Mouse (Mus musculus) urinary bladder, postnatal 25 days (tissue): Measurements from ENCODE around the gene Serpinf2.

Experiments
- DNase-seq: peaks from one replicate; pipeline ENCODE4 v3.0.0; 2022; ENCODE audit warnings: low spot score

Serpinf2 gene

DNA sequence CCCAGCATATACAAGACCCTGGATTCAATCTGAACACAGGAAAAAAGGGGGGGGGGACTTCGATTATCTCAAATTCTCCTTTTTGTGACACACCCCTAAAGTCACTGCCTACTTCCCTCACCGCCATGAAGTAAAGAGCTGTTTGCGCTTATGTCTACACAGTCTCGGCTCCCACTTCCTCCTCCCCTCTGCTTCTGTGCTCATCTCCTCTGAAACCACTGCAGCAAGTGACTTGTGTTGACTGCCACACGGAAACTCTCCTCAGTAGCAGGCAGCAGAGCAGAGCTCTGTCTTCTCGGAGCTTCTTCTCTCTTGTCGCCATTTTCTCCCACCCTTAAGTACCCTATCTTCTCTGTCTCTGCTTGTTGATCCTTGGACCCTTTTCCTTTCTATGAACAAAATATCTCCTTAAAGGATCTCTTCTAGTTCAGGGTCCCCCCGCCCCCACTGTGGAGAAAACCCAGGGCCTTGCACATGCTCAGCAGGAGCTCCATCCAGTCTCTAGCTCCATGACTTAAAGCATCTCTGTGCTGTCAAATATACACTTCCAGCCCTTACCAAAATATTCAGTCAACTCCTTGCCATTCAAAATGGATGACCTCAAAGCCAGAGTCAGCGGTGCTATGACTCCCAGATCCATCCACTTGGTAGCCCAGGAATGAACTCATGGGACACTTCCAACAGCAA, 10.2 kb downstream of the Serpinf2 start:
- DNase-seq: no peak

DNA sequence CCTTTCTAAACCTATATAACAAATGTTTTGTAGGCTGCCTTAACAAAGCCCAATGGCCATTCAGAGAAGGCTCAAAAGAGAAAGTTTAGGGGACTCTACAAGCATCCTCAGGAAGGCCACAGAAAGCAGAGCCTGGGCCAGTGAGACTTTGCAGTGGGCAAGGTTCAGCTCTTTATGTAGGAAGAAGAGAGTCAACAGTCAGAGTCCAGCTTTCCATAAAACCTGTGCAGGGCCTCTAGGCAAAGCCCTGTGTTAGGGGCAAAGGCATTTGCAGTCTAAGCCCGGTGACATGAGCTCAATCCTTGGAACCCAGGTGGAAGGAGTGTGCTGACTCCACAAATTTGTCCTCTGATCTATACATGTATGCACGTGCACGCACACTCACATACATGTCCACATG, 14.9 kb downstream of the Serpinf2 start:
- DNase-seq: no peak

DNA sequence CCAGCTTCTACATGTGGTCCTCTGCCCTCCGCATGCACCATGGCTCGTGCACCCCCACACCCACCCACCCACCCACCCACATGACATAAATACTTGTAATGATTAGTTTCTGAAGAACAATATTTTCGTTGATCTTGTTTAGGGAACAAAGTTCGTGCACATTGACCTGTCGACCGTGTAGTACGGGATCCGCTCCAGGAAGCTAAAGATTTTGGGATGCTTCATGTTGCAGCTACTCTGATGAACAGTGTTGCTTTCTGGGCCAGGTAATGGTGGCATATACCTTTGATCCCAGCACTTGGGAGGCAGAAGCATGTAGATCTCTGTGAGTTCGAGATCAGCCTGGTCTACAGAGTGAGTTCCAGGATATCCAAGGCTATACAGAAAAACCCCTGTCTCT, 15.4 kb downstream of the Serpinf2 start:
- DNase-seq: no peak

DNA sequence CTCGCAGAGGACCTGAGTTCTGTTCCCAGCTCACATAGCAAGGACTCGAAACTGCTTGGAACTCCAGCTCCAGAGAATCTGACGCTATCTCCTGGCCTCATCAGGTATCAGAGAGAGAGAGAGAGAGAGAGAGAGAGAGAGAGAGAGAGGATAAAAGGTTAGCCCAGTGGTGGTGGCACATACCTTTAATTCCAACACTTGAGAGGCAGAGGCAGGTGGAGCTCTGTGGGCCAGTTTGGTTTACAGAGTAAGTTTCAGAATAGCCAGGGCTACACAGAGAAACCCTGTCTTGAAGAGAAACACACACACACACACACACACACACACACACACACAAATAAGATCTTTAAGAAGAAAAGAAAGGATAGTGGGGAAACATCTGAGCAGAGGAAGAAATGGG, 16.3 kb downstream of the Serpinf2 start:
- no peak for DNase-seq

DNA sequence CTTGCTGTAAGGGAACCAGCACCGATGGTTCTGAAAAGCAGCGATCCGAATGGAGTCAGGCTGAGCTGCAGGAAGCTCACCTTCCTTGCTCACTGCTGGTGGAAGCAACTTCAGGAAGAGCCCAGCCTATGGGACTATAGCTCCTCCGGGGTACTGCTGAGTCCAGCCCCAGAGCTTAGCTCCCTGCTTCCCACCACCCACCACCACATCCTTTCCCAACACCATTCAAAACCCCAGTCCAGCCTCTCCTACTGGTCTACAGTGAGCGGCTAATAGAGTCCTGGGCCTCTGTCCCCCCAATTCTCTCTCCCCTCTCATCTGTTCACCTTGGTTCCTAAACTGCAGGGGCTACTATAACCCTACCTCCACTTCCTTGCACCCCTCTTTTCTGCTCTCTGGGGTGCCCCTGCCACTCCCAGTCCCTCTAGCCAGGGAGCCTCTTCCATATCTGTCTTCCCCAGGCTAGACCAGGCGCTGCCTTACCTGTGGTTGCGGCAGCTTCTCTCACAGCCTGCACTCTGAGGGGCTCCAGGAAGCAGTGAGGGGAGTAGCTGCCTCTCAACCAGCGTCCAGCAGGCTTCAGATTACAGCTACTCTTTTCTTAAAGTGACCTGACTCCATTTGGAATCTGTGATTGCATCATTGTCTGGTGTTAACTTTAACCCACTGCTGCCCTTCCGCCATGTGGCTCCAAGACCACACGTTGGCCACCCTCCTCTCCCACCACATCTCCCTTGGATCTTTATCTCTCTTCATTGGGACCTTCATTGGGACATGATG, 17.2 kb downstream of the Serpinf2 start, which contains the start of gene Serpinf1:
Gene Serpinf1, minus strand, starts transcription at position 689 of the 780 bp plus-strand sequence.
- DNase-seq: no peak

DNA sequence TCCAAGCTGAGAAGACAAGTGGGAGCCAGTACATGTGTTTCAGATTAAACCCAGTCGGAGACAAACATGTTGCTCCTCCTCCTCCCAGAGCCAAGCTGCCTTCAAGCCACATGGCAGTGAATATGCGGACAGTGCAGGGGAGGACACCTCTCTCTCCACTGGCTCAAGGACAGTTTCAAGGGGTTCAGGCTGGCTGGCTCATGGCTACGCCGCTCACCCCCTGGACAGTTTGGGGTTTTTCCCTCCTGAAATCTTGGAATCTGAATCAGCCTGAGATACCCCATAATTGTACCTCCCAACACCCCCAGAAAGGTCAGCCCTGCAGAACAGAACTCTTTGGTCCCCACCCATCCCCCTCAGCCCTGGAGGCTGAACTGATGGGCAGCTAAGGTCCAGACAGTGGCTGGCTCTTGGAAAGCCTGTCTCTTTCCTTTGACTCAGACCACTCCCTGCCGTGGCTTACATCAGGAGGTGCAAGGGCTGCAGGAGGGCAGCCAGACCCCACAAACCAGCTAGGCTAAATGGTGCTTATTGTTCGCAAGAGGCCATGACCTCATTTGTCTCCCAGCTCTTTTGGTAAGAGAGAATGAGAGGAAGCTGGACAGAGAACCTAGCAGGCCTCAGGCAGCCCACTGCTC, 17.9 kb downstream of the Serpinf2 start:
- no peak for DNase-seq

DNA sequence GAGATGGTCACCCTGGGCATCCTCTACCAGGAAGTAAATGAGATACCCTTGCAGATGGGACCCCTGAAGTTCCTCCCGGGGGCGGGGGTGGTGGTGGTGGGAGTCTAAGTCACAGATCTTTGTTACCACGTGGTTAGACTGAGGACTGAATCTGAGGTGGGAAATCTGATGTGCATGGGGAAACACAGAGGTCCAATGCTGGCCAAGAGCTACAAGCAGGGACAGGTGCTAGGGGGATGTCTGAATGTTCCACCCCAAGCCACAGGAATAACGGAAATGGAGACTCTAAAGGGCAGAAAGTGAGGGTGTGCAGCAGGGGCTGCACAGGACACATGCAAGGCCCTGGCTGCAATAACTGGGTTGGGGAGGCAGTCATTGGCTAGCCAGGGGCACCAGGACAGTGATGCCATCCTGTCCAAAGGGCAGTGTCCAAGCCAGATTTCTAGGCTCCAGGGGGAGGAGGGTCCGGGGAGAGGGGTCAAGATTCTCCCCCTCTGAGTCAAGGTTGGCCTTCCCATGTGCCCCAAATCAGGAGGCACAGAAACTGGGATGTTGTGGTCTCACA, 18.5 kb downstream of the Serpinf2 start:
- no peak for DNase-seq

DNA sequence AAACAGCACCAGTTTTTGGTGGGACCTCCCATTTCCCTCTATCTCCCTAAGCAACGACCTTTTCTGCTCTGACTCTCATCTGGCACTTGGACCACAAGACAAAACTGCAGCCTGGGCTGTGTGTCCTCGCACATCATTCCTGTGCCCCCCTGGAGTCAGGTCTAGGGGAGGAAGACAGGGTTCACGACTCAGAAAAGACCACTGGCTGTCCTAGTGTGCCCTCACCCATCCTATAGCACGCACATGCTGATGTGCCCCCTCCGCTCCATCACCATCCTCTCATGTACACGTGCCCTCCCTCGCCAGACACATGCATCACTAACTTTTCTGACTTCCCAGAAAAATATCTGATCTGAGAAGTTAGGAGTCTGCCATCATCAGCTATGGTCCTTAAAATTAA, 19.4 kb downstream of the Serpinf2 start:
- DNase-seq: no peak

DNA sequence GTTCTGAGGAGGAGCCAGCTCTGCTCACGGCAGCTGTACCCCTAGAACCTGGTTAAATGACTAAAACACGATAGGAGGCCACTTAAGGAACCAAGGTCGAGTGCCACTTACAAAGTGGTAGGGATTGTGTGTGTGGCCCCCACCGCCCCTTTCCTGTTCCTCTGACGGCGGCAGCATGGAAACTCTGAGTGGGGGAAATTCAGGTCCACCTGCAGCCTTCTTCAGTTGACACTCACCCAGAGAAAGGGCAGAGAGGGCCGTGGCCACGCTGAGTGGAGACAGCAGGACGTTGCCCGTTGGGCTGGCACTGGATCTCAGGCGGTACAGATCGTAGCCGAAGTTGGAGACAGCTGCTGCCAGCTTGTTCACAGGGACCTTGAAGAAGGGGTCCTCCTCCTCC, 23.4 kb downstream of the Serpinf2 start:
- DNase-seq: no peak

DNA sequence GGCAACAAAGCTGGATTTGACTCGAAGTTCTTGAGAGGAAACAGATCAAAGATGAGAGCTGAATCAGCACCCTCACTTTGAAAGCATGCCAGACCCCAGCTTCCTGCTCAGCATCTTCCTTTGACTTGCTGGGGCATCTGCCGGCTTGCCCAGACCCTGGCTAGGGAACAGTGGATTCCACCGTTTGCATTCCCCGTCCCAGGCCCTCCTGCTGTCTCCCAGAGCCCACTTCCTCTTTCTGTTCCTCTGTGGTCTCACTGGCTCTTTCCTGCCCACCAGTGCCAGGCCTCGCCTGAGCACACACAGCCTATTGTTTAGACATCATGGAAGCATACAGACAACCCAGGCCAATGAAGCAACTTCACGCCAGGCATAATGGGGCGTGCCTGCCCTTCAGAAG, 24.3 kb downstream of the Serpinf2 start:
- DNase-seq: no peak

DNA sequence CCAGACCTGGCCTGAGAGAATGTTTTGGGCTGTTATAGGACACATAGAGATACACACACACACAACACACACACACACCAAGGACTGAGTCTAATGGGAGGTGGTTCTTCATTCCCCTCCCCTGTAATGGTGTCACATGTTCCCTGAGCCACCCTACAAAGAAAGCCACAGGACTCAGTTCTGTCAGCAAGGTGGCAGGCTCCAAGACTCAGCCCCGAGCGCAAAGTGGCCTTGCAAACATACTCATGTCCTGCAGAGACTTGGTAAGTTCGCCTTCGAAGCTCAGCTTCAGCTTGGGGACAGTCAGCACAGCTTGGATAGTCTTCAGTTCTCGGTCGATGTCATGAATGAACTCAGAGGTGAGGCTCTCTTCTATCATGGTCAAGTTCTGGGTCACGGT, 28.8 kb downstream of the Serpinf2 start:
- DNase-seq: no peak

DNA sequence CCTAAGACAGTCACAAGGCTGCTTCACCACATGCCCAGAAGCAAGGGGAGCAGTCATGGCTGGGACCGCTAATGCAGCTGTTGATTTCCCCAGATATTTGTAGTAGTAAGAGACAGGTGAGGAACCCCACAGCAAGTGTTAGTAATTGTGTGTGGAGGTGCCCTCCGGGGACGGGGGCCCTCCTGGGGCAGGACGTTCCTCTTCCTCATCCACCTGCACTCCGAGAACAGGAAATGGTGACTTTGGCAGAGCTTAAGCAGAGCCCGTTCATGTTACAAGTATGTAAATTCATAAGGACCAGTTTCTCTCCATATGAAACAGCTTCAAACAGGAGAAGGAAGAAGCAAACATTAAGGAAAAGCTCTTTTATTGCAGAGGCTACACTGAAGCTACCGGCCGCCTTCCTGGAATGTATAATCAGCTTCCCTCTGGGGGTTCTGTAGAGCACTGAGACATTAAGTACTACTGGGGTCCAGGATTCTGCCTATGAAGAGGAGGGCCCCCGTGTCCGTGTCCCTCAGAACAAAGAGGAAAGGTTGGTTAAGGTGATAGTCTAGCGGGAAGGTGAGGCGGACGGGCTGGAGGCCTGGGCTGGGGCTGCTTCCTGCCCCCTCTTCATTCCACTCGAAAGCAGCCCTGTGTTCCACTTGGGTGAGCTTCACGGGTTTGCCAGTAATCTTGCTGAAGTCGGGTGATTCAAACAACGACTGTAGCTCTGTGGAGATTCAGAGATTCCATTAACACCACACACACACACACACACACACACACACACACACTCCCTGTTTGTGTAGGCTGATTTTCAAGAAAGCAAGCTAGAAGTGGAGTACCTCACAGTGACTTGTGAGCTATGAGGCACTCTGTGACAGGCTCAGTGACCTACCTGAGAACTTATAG, 29.5 kb downstream of the Serpinf2 start:
- no peak for DNase-seq

DNA sequence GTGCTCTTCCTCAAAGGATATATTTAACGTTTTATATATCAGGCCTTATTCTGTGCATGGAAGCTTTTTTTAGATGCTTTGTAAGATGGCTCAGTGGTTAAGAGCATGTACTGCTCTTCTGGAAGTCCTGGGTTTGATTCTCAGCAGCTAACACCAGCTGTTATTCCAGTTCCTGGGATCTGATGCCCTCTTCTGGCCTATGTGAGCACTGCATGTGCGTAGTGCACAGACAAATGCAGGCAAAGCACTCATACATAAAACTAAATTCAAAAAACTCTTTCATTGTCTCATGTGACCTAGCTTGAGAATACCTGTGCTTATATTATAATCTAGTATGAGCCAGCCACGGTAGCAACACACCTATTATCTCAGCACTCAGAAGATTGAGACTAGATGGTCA, 32.5 kb downstream of the Serpinf2 start:
- no peak for DNase-seq

DNA sequence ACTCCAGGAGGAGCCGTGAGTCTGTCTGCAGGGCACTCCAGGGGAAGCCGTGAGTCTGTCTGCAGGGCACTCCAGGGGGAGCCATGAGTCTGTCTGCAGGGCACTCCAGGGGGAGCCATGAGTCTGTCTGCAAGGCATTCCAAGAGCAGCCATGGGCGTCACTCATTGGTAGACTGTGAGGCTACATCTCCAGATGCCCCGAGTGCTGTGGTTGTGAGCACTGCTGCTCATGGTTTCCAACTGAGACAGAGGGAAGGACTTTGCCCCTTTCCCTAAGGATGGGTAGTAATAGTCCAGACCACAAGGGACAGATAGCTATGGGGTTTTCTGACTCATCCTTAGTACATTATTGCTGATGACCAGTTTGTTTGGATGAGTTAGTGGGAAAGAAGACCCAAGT, 33.3 kb downstream of the Serpinf2 start:
- no peak for DNase-seq

DNA sequence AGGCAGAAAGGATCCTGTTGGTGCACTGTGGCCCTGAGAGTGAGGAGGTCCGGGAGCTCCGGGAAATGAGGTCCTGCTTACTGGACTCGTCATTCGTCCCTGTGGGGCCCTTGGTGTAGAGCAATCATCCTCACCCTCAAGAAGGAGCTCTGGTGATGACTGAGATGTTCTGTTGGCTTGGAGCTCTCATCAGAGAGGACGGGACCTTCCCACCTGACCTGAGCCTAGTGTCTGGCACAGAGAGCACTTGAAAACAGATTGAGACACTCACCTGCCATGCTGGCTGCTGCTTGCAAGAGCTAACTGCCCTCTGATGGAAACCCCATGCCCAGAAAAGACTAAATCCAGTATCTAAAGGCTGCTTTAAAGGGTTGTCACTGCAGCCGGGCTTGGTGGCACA, 34.6 kb downstream of the Serpinf2 start:
- DNase-seq: no peak

DNA sequence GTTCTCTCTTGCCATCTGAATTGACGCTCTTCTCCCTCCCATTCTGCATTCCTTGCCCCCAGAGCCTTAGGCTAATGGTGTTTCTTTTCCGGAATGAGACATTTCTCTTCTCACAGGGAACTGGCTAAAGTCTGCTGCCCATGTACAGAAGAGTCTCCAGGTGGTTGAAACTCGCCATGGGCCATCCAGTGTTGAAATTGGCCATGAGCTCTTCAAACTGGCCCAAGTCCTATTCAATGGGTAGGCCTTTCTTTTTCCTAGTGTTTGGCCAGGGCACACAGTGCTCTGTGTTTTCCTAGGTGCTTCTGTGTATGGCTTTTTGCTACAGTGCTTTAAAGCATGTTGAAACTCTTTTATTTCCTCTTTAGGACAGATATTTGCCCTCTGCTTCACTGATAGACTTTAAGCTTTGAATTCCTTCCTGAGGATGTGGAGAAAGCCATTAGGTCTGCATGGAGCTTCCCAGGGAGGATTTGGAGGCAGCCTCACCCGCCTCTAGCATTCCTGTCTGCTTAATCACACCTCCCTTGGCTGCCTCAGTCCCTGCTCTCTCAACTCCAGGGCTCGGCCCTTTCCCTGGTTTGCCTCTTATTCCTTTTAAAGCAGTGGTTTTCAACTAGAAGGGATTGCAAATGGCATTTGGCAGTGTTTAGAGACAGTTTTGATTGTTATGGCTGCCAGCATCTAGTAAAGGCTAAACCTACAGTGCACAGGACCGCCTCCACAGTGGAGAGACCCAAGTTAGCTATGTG, 35.9 kb downstream of the Serpinf2 start:
- no peak for DNase-seq

DNA sequence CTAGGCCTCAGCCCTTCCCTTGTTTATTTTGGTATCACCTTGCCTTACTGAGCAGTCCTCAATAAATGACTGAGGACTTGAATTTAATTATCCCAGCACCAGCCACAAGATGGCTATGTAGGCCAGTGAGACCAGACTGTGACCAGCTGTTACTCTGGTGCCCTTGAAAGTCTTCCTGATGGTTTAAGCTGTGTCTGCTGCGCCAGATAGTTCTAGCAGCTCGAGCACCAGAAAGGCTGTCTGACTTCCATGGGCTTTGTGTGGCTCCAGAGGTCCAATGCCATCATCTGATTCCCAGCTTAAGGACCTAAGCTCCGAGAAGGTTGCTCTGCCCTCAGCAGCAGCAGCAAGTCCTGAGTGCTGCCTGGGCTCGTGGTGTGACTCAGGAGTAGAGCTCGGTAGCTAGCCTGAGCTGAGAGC, 37.1 kb downstream of the Serpinf2 start:
- no peak for DNase-seq

DNA sequence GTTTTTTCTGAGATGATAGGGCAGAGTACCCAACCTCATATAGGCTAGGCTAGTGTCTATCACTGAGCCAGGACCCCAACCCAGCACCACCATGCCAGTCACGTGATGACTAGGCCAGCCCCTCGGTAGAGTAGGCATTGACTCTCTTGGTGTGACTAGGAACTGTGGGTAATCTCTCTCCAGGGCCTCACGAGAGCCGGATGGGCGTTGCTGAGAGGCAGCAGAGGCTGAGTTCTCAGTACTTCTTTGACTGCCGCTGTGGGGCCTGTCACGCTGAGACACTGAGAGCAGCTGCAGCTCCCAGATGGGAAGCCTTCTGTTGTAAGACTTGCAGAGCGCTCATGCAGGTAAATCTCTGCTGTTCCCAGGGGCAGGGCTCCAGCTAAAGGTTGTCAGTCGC, 39.3 kb downstream of the Serpinf2 start:
- DNase-seq: no peak

DNA sequence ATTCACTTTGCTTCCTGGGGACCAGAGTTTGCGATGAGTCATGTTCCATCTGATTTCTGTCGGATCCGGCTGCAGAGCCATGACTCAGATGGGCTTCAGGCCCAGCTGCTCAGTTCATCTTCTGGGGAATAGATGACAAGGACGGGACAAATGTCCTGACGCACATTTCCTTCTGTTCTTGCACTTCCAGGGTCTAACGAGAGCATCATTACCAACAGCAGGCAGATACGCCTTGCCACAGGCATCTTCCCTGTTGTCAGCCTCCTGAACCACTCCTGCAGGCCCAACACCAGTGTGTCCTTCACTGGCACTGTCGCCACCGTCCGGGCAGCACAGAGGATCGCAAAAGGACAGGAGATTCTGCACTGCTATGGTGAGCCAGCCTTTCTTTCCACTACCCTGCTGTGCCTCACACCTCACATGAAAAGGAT, 40.0 kb downstream of the Serpinf2 start:
- DNase-seq: no peak

DNA sequence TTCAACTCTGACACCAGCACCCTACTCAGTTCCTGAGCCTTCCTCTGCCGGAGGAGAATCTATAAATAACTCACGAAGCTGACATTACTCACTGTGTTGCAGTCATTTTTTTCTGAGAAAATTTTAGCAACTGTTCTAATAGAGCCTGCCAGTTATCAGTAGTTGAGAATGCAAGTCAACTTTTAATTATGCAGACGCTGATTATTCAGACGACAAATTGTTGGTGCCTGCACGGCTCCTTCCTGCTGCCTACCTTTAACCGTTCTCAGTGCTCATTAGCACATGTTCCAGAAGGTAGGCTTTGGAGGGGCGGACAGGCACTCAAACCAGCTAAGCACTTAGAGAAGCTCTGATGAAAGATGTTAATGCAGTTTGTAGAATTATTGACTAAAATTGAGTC, 41.9 kb downstream of the Serpinf2 start:
- no peak for DNase-seq

DNA sequence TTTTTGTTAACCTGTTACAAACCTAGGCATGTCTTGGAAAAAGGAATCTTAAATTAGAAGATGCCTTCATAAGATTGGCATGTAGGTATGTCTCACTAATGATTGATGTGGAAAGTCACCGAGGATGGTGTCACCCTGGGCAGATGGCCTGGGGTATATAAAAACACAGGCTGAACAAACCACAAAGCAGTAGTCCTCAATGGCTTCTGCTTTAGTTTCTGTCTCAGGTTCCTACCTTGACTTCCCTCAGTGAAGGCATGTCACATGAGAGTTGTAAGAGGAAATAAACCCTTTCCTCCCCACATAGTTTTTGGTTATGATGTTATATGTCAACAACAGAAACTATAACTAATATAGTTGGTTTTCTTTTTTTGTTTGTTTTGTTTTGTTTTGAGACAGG, 43.8 kb downstream of the Serpinf2 start:
- DNase-seq: no peak
